Mouse (Mus musculus) MEL (cell line): Measurements from ENCODE around the gene Tanc1. TPM values are rescaled to one million over a fixed set of nuclear protein-coding genes. Genes with fewer than 3 reads are reported as not detected.

Source experiments
- DNase-seq: peaks from one replicate; pipeline ENCODE4 v3.0.0; 2011; ENCODE audit warnings: low read depth, low spot score
- H3K27ac ChIP-seq: 2 replicates; pipeline ENCODE4 v1.5.1; 2012; ENCODE audit warnings: low read depth, mild to moderate bottlenecking, control low read depth, low read length, moderate library complexity; ENCODE audit not compliant: control insufficient read depth
- H3K27me3 ChIP-seq, 2 experiments: fragments of 150-350 bp in 1 of 2; sonication (generic) in 1 of 2; 2 replicates each; pipeline ENCODE4 v1.6.1; 2012; ENCODE audit warnings: low read length in 2 of 2, mild to moderate bottlenecking in 2 of 2, improper control_type of control experiment in 1 of 2, moderate library complexity in 1 of 2; ENCODE audit not compliant: insufficient read depth in 2 of 2, control insufficient read depth in 1 of 2
- H3K36me3 ChIP-seq, 2 experiments: 2 replicates each; pipeline ENCODE4 v1.6.1; 2012 to 2014; ENCODE audit warnings: low read length in 2 of 2, improper control_type of control experiment in 1 of 2, inconsistent platforms in 1 of 2, mild to moderate bottlenecking in 1 of 2; ENCODE audit not compliant: insufficient read depth in 2 of 2, control insufficient read depth in 1 of 2
- H3K4me1 ChIP-seq, 2 experiments: fragments of 150-350 bp in 1 of 2; sonication (generic) in 1 of 2; 2 replicates each; pipeline ENCODE4 v1.6.1; 2012; ENCODE audit warnings: low read length in 2 of 2, improper control_type of control experiment in 1 of 2, mild to moderate bottlenecking in 1 of 2; ENCODE audit not compliant: insufficient read depth in 2 of 2, control insufficient read depth in 1 of 2
- H3K4me3 ChIP-seq, 2 experiments: fragments of 150-350 bp in 1 of 2; sonication (generic) in 1 of 2; 2 replicates each; pipeline ENCODE4 v1.5.1; 2012; ENCODE audit warnings: low read depth in 2 of 2, low read length in 2 of 2, mild to moderate bottlenecking in 2 of 2, moderate library complexity in 2 of 2, control low read depth in 1 of 2, improper control_type of control experiment in 1 of 2; ENCODE audit not compliant: control insufficient read depth in 1 of 2, insufficient read depth in 1 of 2
- H3K79me2 ChIP-seq: 2 replicates; pipeline ENCODE4 v1.6.1; 2012; ENCODE audit warnings: mild to moderate bottlenecking, low read length, moderate library complexity; ENCODE audit not compliant: control insufficient read depth, poor library complexity, insufficient read depth
- H3K9ac ChIP-seq: 2 replicates; pipeline ENCODE4 v1.6.1; 2012; ENCODE audit warnings: low read depth, mild to moderate bottlenecking, control low read depth, low read length, moderate library complexity; ENCODE audit not compliant: control insufficient read depth, poor library complexity, severe bottlenecking
- H3K9me3 ChIP-seq: fragments of 150-350 bp; sonication (generic); replicated peaks from 2 replicates; pipeline ENCODE4 v1.6.1; 2012; ENCODE audit warnings: mild to moderate bottlenecking, low read length, improper control_type of control experiment, moderate library complexity; ENCODE audit not compliant: insufficient read depth
- CHD1 ChIP-seq: IDR thresholded peaks from 2 replicates; pipeline ENCODE4 v1.6.1; 2012; ENCODE audit warnings: low read depth, mild to moderate bottlenecking, inconsistent platforms, low read length, improper control_type of control experiment
- CHD2 ChIP-seq: IDR thresholded peaks from 2 replicates; pipeline ENCODE4 v1.6.1; 2011; ENCODE audit warnings: low read length, improper control_type of control experiment
- E2F4 ChIP-seq: IDR thresholded peaks from 2 replicates; pipeline ENCODE4 v1.6.1; 2011; ENCODE audit warnings: low read depth, low read length, improper control_type of control experiment, borderline replicate concordance
- GABPA ChIP-seq: IDR thresholded peaks from 2 replicates; pipeline ENCODE4 v1.6.1; 2012; ENCODE audit warnings: low read depth, mild to moderate bottlenecking, inconsistent platforms, low read length, improper control_type of control experiment, moderate library complexity
- GATA1 ChIP-seq: IDR thresholded peaks from 2 replicates; pipeline ENCODE4 v1.6.1; 2011; ENCODE audit warnings: low read depth, low read length, improper control_type of control experiment
- KAT2A ChIP-seq: conservative IDR thresholded peaks from 2 replicates; pipeline ENCODE4 v1.6.1; 2012; ENCODE audit warnings: low read depth, low read length, improper control_type of control experiment, inconsistent platforms
- MAFK ChIP-seq: IDR thresholded peaks from 2 replicates; pipeline ENCODE4 v1.6.1; 2011; ENCODE audit warnings: low read depth, mild to moderate bottlenecking, low read length, improper control_type of control experiment, borderline replicate concordance
- MAX ChIP-seq: IDR thresholded peaks from 2 replicates; pipeline ENCODE4 v1.6.1; 2011; ENCODE audit warnings: low read length, improper control_type of control experiment
- MEF2A ChIP-seq: IDR thresholded peaks from 2 replicates; pipeline ENCODE4 v1.6.1; 2014; ENCODE audit warnings: low read depth, mild to moderate bottlenecking, inconsistent platforms, low read length, improper control_type of control experiment; ENCODE audit not compliant: poor library complexity, insufficient replicate concordance, severe bottlenecking; ENCODE audit errors: extremely low read depth
- MXI1 ChIP-seq: IDR thresholded peaks from 2 replicates; pipeline ENCODE4 v1.6.1; 2011; ENCODE audit warnings: mild to moderate bottlenecking, low read depth, low read length, improper control_type of control experiment
- MYB ChIP-seq: IDR thresholded peaks from 2 replicates; pipeline ENCODE4 v1.6.1; 2011; ENCODE audit warnings: mild to moderate bottlenecking, low read depth, low read length, improper control_type of control experiment
- NELFE ChIP-seq: IDR thresholded peaks from 2 replicates; pipeline ENCODE4 v1.6.1; 2011; ENCODE audit warnings: low read depth, low read length, improper control_type of control experiment
- NRF1 ChIP-seq: IDR thresholded peaks from 2 replicates; pipeline ENCODE4 v1.6.1; 2014; ENCODE audit warnings: low read depth, mild to moderate bottlenecking, inconsistent platforms, low read length, improper control_type of control experiment, moderate library complexity; ENCODE audit not compliant: poor library complexity, insufficient read depth, severe bottlenecking
- POLR2A ChIP-seq, 2 experiments: IDR thresholded peaks; 2 replicates each; pipeline ENCODE4 v1.6.1; 2011 to 2012; ENCODE audit warnings: low read length in 2 of 2, mild to moderate bottlenecking in 2 of 2, control low read depth in 1 of 2, improper control_type of control experiment in 1 of 2, low read depth in 1 of 2, moderate library complexity in 1 of 2; ENCODE audit not compliant: control insufficient read depth in 1 of 2, insufficient read depth in 1 of 2, poor library complexity in 1 of 2
- POLR2AphosphoS2 ChIP-seq: IDR thresholded peaks from 2 replicates; pipeline ENCODE4 v1.6.1; 2011; ENCODE audit warnings: low read length, improper control_type of control experiment
- POLR2AphosphoS5 ChIP-seq: IDR thresholded peaks from 2 replicates; pipeline ENCODE4 v1.6.1; 2012; ENCODE audit warnings: low read depth, borderline replicate concordance, mild to moderate bottlenecking, inconsistent platforms, low read length, moderate library complexity, mixed read lengths
- RAD21 ChIP-seq: IDR thresholded peaks from 2 replicates; pipeline ENCODE4 v1.6.1; 2011; ENCODE audit warnings: mild to moderate bottlenecking, low read depth, low read length, improper control_type of control experiment
- TAL1 ChIP-seq: IDR thresholded peaks from 2 replicates; pipeline ENCODE4 v1.6.1; 2012; ENCODE audit warnings: mild to moderate bottlenecking, inconsistent platforms, low read length, moderate library complexity, mixed read lengths
- TCF12 ChIP-seq: IDR thresholded peaks from 2 replicates; pipeline ENCODE4 v1.6.1; 2014; ENCODE audit warnings: low read depth, mild to moderate bottlenecking, inconsistent platforms, low read length, improper control_type of control experiment, moderate library complexity
- UBTF ChIP-seq: IDR thresholded peaks from 2 replicates; pipeline ENCODE4 v1.6.1; 2012; ENCODE audit warnings: low read depth, mild to moderate bottlenecking, inconsistent platforms, low read length, improper control_type of control experiment, moderate library complexity, borderline replicate concordance; ENCODE audit not compliant: insufficient read depth
- USF1 ChIP-seq: IDR thresholded peaks from 2 replicates; pipeline ENCODE4 v1.6.1; 2014; ENCODE audit warnings: low read depth, mild to moderate bottlenecking, inconsistent platforms, low read length, improper control_type of control experiment, moderate library complexity
- USF2 ChIP-seq, 2 experiments: IDR thresholded peaks; 2 replicates each; pipeline ENCODE4 v1.6.1; 2011 to 2012; ENCODE audit warnings: improper control_type of control experiment in 2 of 2, low read length in 2 of 2, borderline replicate concordance in 1 of 2, inconsistent platforms in 1 of 2, low read depth in 1 of 2, mild to moderate bottlenecking in 1 of 2; ENCODE audit not compliant: insufficient read depth in 1 of 2
- ZC3H11A ChIP-seq: IDR thresholded peaks from 2 replicates; pipeline ENCODE4 v1.6.1; 2012; ENCODE audit warnings: low read depth, mild to moderate bottlenecking, inconsistent platforms, low read length, improper control_type of control experiment
- ZKSCAN1 ChIP-seq: IDR thresholded peaks from 2 replicates; pipeline ENCODE4 v1.6.1; 2012; ENCODE audit warnings: low read depth, mild to moderate bottlenecking, inconsistent platforms, low read length, improper control_type of control experiment, moderate library complexity
- ZMIZ1 ChIP-seq: IDR thresholded peaks from 2 replicates; pipeline ENCODE4 v1.6.1; 2012; ENCODE audit warnings: low read depth, mild to moderate bottlenecking, inconsistent platforms, low read length, improper control_type of control experiment, moderate library complexity
- ZNF384 ChIP-seq: IDR thresholded peaks from 2 replicates; pipeline ENCODE4 v1.6.1; 2012; ENCODE audit warnings: low read depth, mild to moderate bottlenecking, inconsistent platforms, low read length, improper control_type of control experiment
- polyA plus RNA-seq, 2 experiments: library from polyadenylated mRNA; stranded (reverse) in 1 of 2; unstranded in 1 of 2; fragments of >175 nt in 1 of 2; fragments of >200 nt in 1 of 2; gene quantifications; 2 replicates each; pipeline versions ENCODE4 v1.2.1 to v1.2.4; 2012; ENCODE audit warnings: low replicate concordance in 2 of 2, low read depth in 1 of 2; ENCODE audit not compliant: insufficient read length in 2 of 2, insufficient read depth in 1 of 2, missing spikeins in 1 of 2
- total RNA-seq: library from RNA; depleted of rRNA; stranded (reverse); fragments of 300-350 nt; gene quantifications from 2 replicates; pipeline ENCODE4 v1.2.3, GENCODE M21; 2012

Gene Tanc1
- total and polyA plus RNA-seq, 3 experiments = 0.54 to 0.78 TPM; not detected in 1

DNA sequence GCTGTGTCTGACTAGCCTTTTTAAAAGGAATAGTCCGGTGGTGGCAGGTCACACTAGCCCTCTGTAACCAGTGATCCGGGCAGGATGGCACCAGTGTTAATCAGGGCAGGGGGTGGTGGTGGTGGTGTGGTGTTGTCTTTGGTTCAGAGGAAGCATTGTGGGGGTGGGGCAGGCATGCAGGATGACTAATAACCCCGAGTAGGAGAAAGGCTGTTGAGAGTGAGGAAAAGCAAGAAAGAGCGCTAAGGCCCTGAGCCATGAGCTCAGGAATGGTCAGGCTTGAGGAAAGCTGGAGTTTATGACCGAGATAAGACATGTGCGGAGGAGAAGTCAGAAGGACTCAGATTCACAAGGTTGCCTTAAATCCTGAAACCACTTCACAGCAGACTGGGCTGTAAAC, 64.6 kb downstream of the Tanc1 start:
- Histone ChIP-seq H3K4me3 (no peak overlapping the region), H3K27me3 (no peaks in the 10 kb centered on the region), H3K36me3 (no peaks in the 10 kb centered on the region), H3K9ac (no peak overlapping the region), H3K4me1 (no peaks in the 10 kb centered on the region), H3K27ac (no peak overlapping the region), H3K79me2 (no peaks in the 10 kb centered on the region), H3K9me3 (no peaks in the 10 kb centered on the region)
- DNase-seq = no peak
- TF ChIP-seq ZMIZ1 (no peak), MEF2A (no peak), MXI1 (no peak), ZNF384 (no peak), MAX (no peak), POLR2A (IDR thresholded peaks at IDR 0.05; ENCODE audit: control insufficient read depth in 1 of 2, insufficient read depth in 1 of 2, low read depth in 1 of 2, low read length in 2 of 2, poor library complexity in 1 of 2) (no peak), GABPA (no peak), NELFE (no peak), CHD2 (no peak), MYB (no peak)

DNA sequence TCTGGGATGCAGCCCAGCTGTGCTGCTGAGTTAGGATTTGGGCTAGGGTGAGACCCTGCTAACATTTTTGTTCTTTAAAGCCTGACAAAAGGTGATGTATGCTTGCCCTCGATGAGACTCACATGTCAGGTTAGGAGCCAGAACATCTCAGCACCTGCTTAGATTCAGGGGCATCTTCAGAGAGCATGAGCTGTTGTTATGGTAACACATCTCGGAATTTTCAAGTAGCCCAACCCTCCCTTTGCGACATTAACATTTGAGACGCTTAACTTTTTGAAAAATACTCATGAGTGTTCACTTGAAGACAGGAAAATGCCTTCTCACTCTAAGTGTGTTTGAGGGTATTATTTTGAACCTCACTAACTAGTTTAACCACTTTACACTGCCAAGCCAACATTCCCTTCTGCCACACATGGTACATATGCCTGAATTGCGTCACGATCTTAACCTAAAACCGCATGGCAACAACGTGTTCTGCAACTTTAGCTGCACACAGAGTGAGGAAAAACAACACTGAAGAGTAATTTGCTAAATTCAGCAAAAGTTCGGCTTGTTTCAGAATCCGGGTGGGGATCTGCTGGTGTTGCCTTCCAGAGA, 67.7 kb downstream of the Tanc1 start:
- Histone ChIP-seq H3K4me1 (no peaks in the 10 kb centered on the region), H3K27me3 (no peaks in the 10 kb centered on the region)
- TF ChIP-seq UBTF (no peak), POLR2AphosphoS2 (no peak), TAL1 (no peak), USF1 (no peak), CHD1 (no peak), RAD21 (no peak)
- TF ChIP-seq, all 39 proteins: peak for 0
- Histone ChIP-seq H3K79me2 (no peaks in the 10 kb centered on the region), H3K27ac (no peak overlapping the region), H3K9me3 (no peaks in the 10 kb centered on the region), H3K4me3 (no peak overlapping the region), H3K36me3 (no peaks in the 10 kb centered on the region), H3K9ac (no peak overlapping the region)
- DNase-seq = no peak

DNA sequence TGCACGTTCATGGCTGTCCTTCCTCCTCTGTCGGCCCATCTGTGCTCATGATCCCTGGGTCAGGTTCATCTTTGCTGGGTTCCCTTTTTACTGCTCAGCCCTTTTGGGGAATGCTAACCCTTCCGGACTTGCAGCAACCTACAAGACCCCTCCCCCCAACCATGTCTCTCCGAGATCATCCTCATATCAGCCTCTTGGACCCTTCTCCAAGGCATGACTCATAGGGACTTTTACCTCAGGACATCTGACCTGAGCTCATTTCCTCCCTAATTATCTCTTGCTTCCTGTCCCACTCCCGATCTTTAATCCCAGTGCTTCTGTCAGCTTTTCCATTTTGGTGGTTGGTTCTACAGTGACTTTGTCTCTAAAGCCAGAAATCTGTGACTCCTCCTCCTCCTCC, 68.9 kb downstream of the Tanc1 start:
- no peak overlapping the region for H3K4me3 ChIP-seq
- H3K27ac ChIP-seq = no peak overlapping the region
- no peak for DNase-seq
- H3K27me3 ChIP-seq = no peaks in the 10 kb centered on the region
- H3K79me2 ChIP-seq = no peaks in the 10 kb centered on the region
- H3K36me3 ChIP-seq = no peaks in the 10 kb centered on the region
- H3K9ac ChIP-seq = no peak overlapping the region
- H3K4me1 ChIP-seq = no peaks in the 10 kb centered on the region
- H3K9me3 ChIP-seq = no peaks in the 10 kb centered on the region
- TF ChIP-seq NRF1 = no peak
- TF ChIP-seq ZKSCAN1 = no peak
- no peak for TF ChIP-seq ZMIZ1
- no peak for TF ChIP-seq POLR2AphosphoS2
- TF ChIP-seq MEF2A = no peak
- TF ChIP-seq GATA1 = no peak
- no peak for TF ChIP-seq KAT2A
- no peak for TF ChIP-seq E2F4
- TF ChIP-seq TCF12 = no peak
- TF ChIP-seq NELFE = no peak
- TF ChIP-seq ZC3H11A = no peak
- no peak for TF ChIP-seq USF2 (IDR thresholded peaks at IDR 0.05; ENCODE audit: borderline replicate concordance in 1 of 2, insufficient read depth in 1 of 2, low read depth in 1 of 2, low read length in 2 of 2)
- TF ChIP-seq POLR2AphosphoS5 = no peak
- no peak for TF ChIP-seq ZNF384
- no peak for TF ChIP-seq MAFK
